Mouse (Mus musculus): Measurements from ENCODE around the gene Cks2. TPM values are rescaled to one million over a fixed set of nuclear protein-coding genes. Genes with fewer than 3 reads are reported as not detected.

Gene Cks2
- polyA plus RNA-seq (2015; fragmentation: Nextera tagmentation; extraction: Ambion mirVana), result 97.1 and 128 TPM in 2 replicates

DNA sequence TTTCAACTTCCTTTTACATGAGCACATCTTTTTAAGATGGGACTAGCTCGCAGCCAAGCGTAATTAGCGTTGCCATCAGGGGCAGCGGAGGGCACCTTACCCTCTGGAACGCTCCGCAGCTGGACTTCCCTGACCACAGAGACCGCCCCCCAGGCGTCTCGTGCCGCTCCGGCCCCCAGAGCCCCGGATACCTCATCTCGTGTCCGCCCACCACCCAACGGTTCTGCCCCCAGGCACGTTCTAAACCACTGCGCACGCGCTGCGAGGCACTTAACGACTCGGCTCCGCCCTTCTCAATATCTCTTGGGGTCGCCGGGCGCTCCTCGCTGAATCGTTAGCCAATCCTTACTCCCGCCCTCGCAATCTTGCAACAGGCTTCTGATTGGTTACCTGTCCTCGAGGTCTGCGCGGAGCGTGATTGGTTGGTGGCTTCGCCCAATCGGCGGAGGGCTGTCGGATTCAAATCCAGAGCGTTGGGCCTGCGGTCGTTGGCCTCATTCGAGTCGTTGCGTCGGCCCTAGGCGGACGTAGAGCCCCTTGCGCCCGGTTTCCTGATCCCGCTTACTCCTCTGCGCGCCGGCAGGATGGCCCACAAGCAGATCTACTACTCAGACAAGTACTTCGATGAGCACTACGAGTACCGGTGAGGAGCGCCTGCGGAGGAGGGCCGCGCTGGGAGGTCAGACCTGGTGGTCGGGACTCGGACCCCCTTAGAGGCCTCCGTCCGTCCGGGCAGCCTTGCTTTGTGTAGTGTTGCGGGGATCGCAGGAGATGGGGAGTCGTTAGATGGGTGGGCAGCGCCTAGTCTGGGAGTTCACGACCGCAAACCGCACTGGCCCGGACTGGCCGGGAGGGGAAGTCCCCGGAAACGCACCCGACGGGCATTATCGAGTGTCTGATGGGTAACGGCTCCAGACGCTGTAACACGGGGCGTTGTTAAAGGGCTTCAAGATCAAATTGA, at the start of gene Cks2:
Gene Cks2 (plus strand): TSS at position 404 of the 961 bp plus-strand sequence.
- peak within 1 kb of the TSS; percentile 77 for H3K4me2 ChIP-seq (replicated peaks; ENCODE audit: low read depth)
- H3K36me3 ChIP-seq (ENCODE audit: control insufficient read depth, insufficient read depth, low read length), result no peaks in the 10 kb centered on the region
- WGBS, result under 1% methylated on average over 83 of the region's 83 CpGs
- H3K27me3 ChIP-seq (ENCODE audit: control insufficient read depth, insufficient read depth, low read length), result no peaks in the 10 kb centered on the region
- H3K9ac ChIP-seq (ENCODE audit: low read length), result peak within 1 kb of the TSS; percentile 81
- H3K4me3 ChIP-seq (ENCODE audit: low read depth, low read length), result peak within 1 kb of the TSS; percentile 74
- peak within 1 kb of the TSS; percentile 76 for H3K27ac ChIP-seq (replicated peaks)
- peak; percentile 97 for DNase-seq (ENCODE audit: low spot score)
- H3K4me1 ChIP-seq (replicated peaks; ENCODE audit: control insufficient read depth, insufficient read depth), result no peaks in the 10 kb centered on the region
- peak; percentile 96 for ATAC-seq (ENCODE audit: low FRiP score, low TSS enrichment)
- no peaks in the 10 kb centered on the region for H3K9me3 ChIP-seq (ENCODE audit: control insufficient read depth, low read length)
- TF ChIP-seq CTCF (IDR thresholded peaks at IDR 0.05; ENCODE audit: low read depth) (no peak), EP300 (optimal IDR thresholded peaks at IDR 0.05) (no peak)

DNA sequence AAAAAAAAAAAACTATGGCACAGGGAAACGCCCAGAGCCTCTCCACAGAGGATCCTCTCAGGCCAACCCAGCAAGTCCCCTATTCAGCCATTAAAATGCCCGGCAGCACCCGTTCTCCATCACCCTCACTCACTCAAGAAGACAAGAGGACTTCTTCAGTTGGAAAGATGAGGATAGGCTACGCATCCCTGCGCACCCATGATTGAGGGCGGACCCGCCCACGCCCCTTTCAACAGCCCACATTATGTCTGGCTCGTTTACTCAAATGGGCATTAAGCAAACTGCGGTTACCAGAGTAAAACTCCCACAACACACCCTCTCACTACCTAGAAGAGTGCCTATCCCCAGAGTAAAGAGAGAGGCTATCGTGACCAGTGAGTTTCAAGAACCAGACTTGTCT, 49.6 kb upstream of the Cks2 start:
- no peaks in the 10 kb centered on the region for H3K9me3 ChIP-seq (ENCODE audit: control insufficient read depth, low read length)
- no peak overlapping the region for H3K4me3 ChIP-seq (ENCODE audit: low read depth, low read length)
- no peak for ATAC-seq (ENCODE audit: low FRiP score, low TSS enrichment)

GRCm38 (mm10) chr13:51598063-51598462, 47.0 kb upstream of the Cks2 start:
- no peaks in the 10 kb centered on the region; the same call in 1 of the 2 replicates for H3K4me1 ChIP-seq (replicated peaks; ENCODE audit: control insufficient read depth, insufficient read depth)
- H3K9me3 ChIP-seq (ENCODE audit: control insufficient read depth, low read length), result no peaks in the 10 kb centered on the region
- no peak overlapping the region for H3K9ac ChIP-seq (ENCODE audit: low read length)
- 46% methylated on average over 2 of the region's 2 CpGs for WGBS
- no peak overlapping the region for H3K27ac ChIP-seq (replicated peaks)
- H3K27me3 ChIP-seq (ENCODE audit: control insufficient read depth, insufficient read depth, low read length), result no peaks in the 10 kb centered on the region
- H3K36me3 ChIP-seq (ENCODE audit: control insufficient read depth, insufficient read depth, low read length), result no peaks in the 10 kb centered on the region
- no peak for ATAC-seq (ENCODE audit: low FRiP score, low TSS enrichment)
- TF ChIP-seq CTCF (IDR thresholded peaks at IDR 0.05; ENCODE audit: low read depth), result no peak
- no peak for TF ChIP-seq EP300 (optimal IDR thresholded peaks at IDR 0.05)
- no peak overlapping the region for H3K4me2 ChIP-seq (replicated peaks; ENCODE audit: low read depth)
- no peak for DNase-seq (ENCODE audit: low spot score)
- H3K4me3 ChIP-seq (ENCODE audit: low read depth, low read length), result no peak overlapping the region

More for the DNA sequence above, 49.6 kb upstream of the Cks2 start:
- no peaks in the 10 kb centered on the region for H3K27me3 ChIP-seq (ENCODE audit: control insufficient read depth, insufficient read depth, low read length)
- TF ChIP-seq EP300 (optimal IDR thresholded peaks at IDR 0.05) (no peak), CTCF (IDR thresholded peaks at IDR 0.05; ENCODE audit: low read depth) (no peak)
- H3K27ac ChIP-seq (replicated peaks), result no peak overlapping the region
- H3K9ac ChIP-seq (ENCODE audit: low read length), result no peak overlapping the region
- DNase-seq (ENCODE audit: low spot score), result no peak
- WGBS, result 49% methylated on average over 11 of the region's 11 CpGs
- H3K36me3 ChIP-seq (ENCODE audit: control insufficient read depth, insufficient read depth, low read length), result no peaks in the 10 kb centered on the region
- H3K4me1 ChIP-seq (replicated peaks; ENCODE audit: control insufficient read depth, insufficient read depth), result no peaks in the 10 kb centered on the region; the same call in 1 of the 2 replicates
- no peak overlapping the region for H3K4me2 ChIP-seq (replicated peaks; ENCODE audit: low read depth)

- H3K9me3 ChIP-seq (ENCODE audit: control insufficient read depth, low read length), result no peaks in the 10 kb centered on the region
- 87% methylated on average over 8 of the region's 8 CpGs for WGBS
These were observed 44.9 kb upstream of the Cks2 start for GRCm38 (mm10) chr13:51600169-51600568.

DNA sequence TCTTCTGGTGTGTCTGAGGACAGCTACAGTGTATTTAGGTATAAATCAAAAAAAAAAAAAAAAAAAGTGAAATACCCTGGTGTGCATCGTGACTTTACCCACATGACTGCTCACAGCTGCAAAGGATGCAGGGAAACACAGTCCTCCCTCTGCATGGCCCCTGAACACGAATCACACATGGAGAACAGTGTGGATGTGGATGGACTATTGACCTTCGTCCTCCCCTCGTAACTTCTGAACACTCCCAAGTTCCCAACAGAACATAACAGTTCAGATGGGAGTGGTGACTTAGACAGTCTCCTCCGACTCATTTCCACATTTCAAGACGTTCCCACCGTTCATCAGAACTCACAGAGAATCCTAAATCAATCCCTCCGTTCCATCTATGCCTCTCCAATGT, 42.3 kb upstream of the Cks2 start:
- no peaks in the 10 kb centered on the region for H3K9me3 ChIP-seq (ENCODE audit: control insufficient read depth, low read length)
- H3K27ac ChIP-seq (replicated peaks), result no peak overlapping the region
- no peaks in the 10 kb centered on the region for H3K27me3 ChIP-seq (ENCODE audit: control insufficient read depth, insufficient read depth, low read length)
- H3K4me3 ChIP-seq (ENCODE audit: low read depth, low read length), result no peak overlapping the region
- DNase-seq (ENCODE audit: low spot score) (no peak), ATAC-seq (ENCODE audit: low FRiP score, low TSS enrichment) (no peak)
- no peak for TF ChIP-seq CTCF (IDR thresholded peaks at IDR 0.05; ENCODE audit: low read depth)
- no peak for TF ChIP-seq EP300 (optimal IDR thresholded peaks at IDR 0.05)
- WGBS, result 51% methylated on average over 8 of the region's 8 CpGs
- H3K9ac ChIP-seq (ENCODE audit: low read length), result no peak overlapping the region
- no peaks in the 10 kb centered on the region for H3K36me3 ChIP-seq (ENCODE audit: control insufficient read depth, insufficient read depth, low read length)
- H3K4me1 ChIP-seq (replicated peaks; ENCODE audit: control insufficient read depth, insufficient read depth), result no peaks in the 10 kb centered on the region
- H3K4me2 ChIP-seq (replicated peaks; ENCODE audit: low read depth), result peak overlapping the region; percentile 45; the same call in 1 of the 2 replicates

More at GRCm38 (mm10) chr13:51600169-51600568, 44.9 kb upstream of the Cks2 start:
- Histone ChIP-seq H3K4me1 (replicated peaks; ENCODE audit: control insufficient read depth, insufficient read depth) (no peaks in the 10 kb centered on the region), H3K27ac (replicated peaks) (no peak overlapping the region), H3K4me3 (ENCODE audit: low read depth, low read length) (no peak overlapping the region), H3K4me2 (replicated peaks; ENCODE audit: low read depth) (no peak overlapping the region), H3K36me3 (ENCODE audit: control insufficient read depth, insufficient read depth, low read length) (no peaks in the 10 kb centered on the region), H3K9ac (ENCODE audit: low read length) (no peak overlapping the region), H3K27me3 (ENCODE audit: control insufficient read depth, insufficient read depth, low read length) (no peaks in the 10 kb centered on the region)
- TF ChIP-seq EP300 (optimal IDR thresholded peaks at IDR 0.05), result no peak
- no peak for TF ChIP-seq CTCF (IDR thresholded peaks at IDR 0.05; ENCODE audit: low read depth)
- DNase-seq (ENCODE audit: low spot score) (no peak), ATAC-seq (ENCODE audit: low FRiP score, low TSS enrichment) (no peak)

Data from stomach, postnatal 0 days (tissue).